Mouse (Mus musculus) small intestine, adult 2 months (tissue): ENCODE data around the gene Sobp. TPM values are rescaled to one million over a fixed set of nuclear protein-coding genes. Genes with fewer than 3 reads are reported as not detected.

Experiments used
- H3K27ac ChIP-seq: fragments of 200-500 bp; 2 replicates; pipeline ENCODE4 v1.5.1; 2012; ENCODE audit warnings: low read depth, low read length, control low read depth, inconsistent platforms; ENCODE audit not compliant: insufficient read depth
- H3K27me3 ChIP-seq: fragments of 200-500 bp; 2 replicates; pipeline ENCODE4 v1.6.1; 2012; ENCODE audit warnings: mild to moderate bottlenecking, moderate library complexity, low read length, inconsistent platforms; ENCODE audit not compliant: control insufficient read depth, insufficient read depth
- H3K36me3 ChIP-seq: fragments of 200-500 bp; 2 replicates; pipeline ENCODE4 v1.6.1; 2012; ENCODE audit warnings: mild to moderate bottlenecking, low read length, control low read depth, inconsistent platforms; ENCODE audit not compliant: control insufficient read depth, insufficient read depth
- H3K4me1 ChIP-seq: fragments of 200-500 bp; 2 replicates; pipeline ENCODE4 v1.6.1; 2012; ENCODE audit warnings: low read length, inconsistent platforms, mixed read lengths; ENCODE audit not compliant: control insufficient read depth, insufficient read depth, insufficient read length
- H3K4me3 ChIP-seq: fragments of 200-500 bp; 2 replicates; pipeline ENCODE4 v1.5.1; 2012; ENCODE audit warnings: low read depth, mild to moderate bottlenecking, control low read depth, inconsistent platforms, low read length, moderate library complexity
- CTCF ChIP-seq: fragments of 200-500 bp; IDR thresholded peaks from 2 replicates; pipeline ENCODE4 v1.5.1; 2012; ENCODE audit warnings: low read depth, mild to moderate bottlenecking, control low read depth, inconsistent platforms, low read length, moderate library complexity, mixed read lengths; ENCODE audit not compliant: insufficient replicate concordance, insufficient read length; ENCODE audit errors: extremely low read depth
- POLR2A ChIP-seq: fragments of 200-500 bp; IDR thresholded peaks from 2 replicates; pipeline ENCODE4 v1.6.1; 2012; ENCODE audit warnings: low read depth, mild to moderate bottlenecking, control low read depth, inconsistent platforms, low read length, moderate library complexity
- WGBS: fragments of 180-500 bp; shearing (Covaris S2); methylation state at CpG from one replicate; pipeline ENCODE4 v1.1.7; 2018; 5-methylcytosine and 5-hydroxymethylcytosine counted together
- polyA plus RNA-seq: library from polyadenylated mRNA; depleted of rRNA; stranded (reverse); fragments of >200 nt; gene quantifications from 2 replicates; pipeline ENCODE4 v1.2.3, GENCODE M21; 2012

Sobp gene
- polyA plus RNA-seq, 1 experiment: 0.79 TPM

GRCm38 (mm10) chr10:43034811-43035210 lies 139.5 kb downstream of the Sobp start:
- Histone ChIP-seq H3K27me3 (no peaks in the 10 kb centered on the region), H3K4me1 (peaks cover 2% of the 10 kb centered on the region; the same call in 1 of the 2 replicates), H3K27ac (no peak overlapping the region), H3K4me3 (no peak overlapping the region), H3K36me3 (no peaks in the 10 kb centered on the region)
- TF ChIP-seq POLR2A: no peak
- no peak for TF ChIP-seq CTCF
- 61% methylated on average over 4 of the region's 4 CpGs for WGBS

DNA sequence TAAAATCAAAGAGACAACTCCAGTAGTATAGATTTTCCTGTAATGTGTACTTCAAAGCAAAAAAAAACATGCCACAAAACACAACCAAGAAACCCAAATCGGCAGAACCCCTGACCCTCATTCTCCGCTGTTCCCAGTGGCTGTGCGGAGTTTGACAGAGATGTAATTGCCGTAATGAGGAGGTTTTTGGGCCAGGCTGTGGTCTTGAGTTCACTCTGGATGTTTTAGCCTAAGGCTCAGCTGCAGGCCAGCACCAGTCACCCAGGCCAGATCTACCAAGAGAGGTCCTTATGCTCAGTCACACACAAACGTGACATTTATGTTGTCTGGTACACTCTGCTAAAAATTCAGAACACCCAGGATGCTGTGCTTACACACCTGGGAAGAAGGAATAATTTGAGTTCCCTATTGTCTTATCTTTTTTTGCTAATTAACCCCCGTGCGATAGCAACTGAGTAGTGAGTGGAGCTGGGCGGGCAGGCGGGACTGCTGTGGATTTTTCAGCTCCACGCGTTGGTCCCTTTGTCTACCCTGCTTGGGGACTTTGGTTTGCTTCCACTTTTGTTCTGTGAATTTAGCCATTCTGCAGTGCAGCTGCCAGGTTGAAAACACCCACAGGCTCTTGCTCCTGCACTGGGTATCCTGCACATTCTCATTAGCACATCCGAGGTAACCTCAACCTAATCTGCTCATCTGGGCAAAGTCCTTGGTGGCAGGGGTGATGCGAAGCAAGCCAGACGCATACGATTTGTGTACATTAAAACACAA lies 140.7 kb downstream of the Sobp start:
- Histone ChIP-seq H3K27ac (no peak overlapping the region), H3K4me3 (no peak overlapping the region), H3K27me3 (no peaks in the 10 kb centered on the region), H3K4me1 (peaks cover 2% of the 10 kb centered on the region; the same call in 1 of the 2 replicates), H3K36me3 (no peaks in the 10 kb centered on the region)
- no peak for TF ChIP-seq CTCF
- TF ChIP-seq POLR2A: no peak
- 56% methylated on average over 15 of the region's 15 CpGs for WGBS

DNA sequence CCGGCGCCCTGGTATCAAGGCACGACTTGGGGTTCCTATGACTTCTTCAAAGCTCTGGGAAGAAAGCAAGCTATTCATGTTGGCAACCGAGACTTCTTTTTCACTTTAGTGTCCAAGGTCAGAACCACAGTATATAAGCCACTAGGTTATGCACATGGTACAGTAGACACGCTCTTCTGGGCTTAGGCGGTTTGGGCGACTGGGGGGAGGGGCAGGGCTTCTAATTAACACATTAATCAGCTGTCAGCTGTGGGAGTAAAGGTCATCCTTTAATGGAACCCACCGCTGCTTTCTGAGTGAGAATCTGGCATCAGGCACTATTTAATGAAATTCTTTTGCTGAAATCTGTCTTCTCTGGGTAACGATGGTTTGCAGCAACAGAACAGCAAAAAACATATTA lies 147.3 kb downstream of the Sobp start:
- H3K4me3 ChIP-seq: no peak overlapping the region
- no peaks in the 10 kb centered on the region for H3K4me1 ChIP-seq
- WGBS: 70% methylated on average over 9 of the region's 9 CpGs
- peaks cover 5% of the 10 kb centered on the region for H3K27me3 ChIP-seq
- H3K36me3 ChIP-seq: no peaks in the 10 kb centered on the region
- TF ChIP-seq POLR2A: no peak
- TF ChIP-seq CTCF: no peak
- H3K27ac ChIP-seq: no peak overlapping the region

- Histone ChIP-seq H3K4me1 (peaks cover 4% of the 10 kb centered on the region; the same call in 1 of the 2 replicates), H3K27ac (no peak overlapping the region), H3K36me3 (no peaks in the 10 kb centered on the region), H3K4me3 (no peak overlapping the region), H3K27me3 (peaks cover 27% of the 10 kb centered on the region)
- 76% methylated on average over 10 of the region's 10 CpGs for WGBS
- TF ChIP-seq POLR2A (no peak), CTCF (no peak)
These were observed 150.7 kb downstream of the Sobp start for GRCm38 (mm10) chr10:43023454-43024194.

GRCm38 (mm10) chr10:43022190-43022761 lies 152.1 kb downstream of the Sobp start:
- TF ChIP-seq POLR2A (no peak), CTCF (no peak)
- no peak overlapping the region for H3K4me3 ChIP-seq

DNA sequence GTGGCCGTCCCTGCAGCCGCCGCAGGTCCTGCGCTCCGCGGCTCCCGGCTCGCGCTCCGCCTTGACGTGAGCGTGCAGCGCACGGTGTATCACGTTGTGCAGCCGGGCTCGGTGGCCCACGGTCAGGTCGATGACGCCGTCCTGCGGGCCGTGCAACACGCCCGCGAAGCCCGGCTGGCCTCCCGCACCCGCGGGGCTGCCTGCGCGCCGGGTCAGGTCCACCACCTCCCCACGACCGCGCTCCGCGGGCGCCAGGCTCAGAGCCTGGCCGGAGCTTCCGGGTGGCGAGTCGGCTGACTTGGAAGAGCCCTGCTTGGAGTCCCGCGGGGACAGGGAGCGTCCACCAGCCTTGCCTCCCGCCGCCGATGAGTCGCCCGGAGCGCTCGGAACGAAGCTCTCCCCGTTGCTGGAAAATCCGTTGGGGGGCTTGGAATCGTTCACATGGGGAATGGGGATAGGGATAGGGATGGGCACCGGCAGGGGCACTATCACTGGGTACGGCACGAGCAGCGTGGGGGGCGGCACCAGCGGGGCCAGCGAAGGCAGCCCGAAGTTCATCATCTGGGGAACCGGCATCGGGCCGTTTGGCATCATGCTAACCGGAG lies 152.7 kb downstream of the Sobp start:
- H3K4me1 ChIP-seq: peaks cover 4% of the 10 kb centered on the region; the same call in 1 of the 2 replicates
- H3K27ac ChIP-seq: no peak overlapping the region
- peak overlapping the region; percentile 62 for H3K4me3 ChIP-seq
- WGBS: 3% methylated on average over 69 of the region's 69 CpGs
- peaks cover 27% of the 10 kb centered on the region for H3K27me3 ChIP-seq
- H3K36me3 ChIP-seq: no peaks in the 10 kb centered on the region
- TF ChIP-seq POLR2A (no peak), CTCF (no peak)

More at GRCm38 (mm10) chr10:43022190-43022761, 152.1 kb downstream of the Sobp start:
- H3K27me3 ChIP-seq: peaks cover 27% of the 10 kb centered on the region
- H3K27ac ChIP-seq: no peak overlapping the region
- peaks cover 4% of the 10 kb centered on the region; the same call in 1 of the 2 replicates for H3K4me1 ChIP-seq
- no peaks in the 10 kb centered on the region for H3K36me3 ChIP-seq
- 18% methylated on average over 28 of the region's 29 CpGs for WGBS

DNA sequence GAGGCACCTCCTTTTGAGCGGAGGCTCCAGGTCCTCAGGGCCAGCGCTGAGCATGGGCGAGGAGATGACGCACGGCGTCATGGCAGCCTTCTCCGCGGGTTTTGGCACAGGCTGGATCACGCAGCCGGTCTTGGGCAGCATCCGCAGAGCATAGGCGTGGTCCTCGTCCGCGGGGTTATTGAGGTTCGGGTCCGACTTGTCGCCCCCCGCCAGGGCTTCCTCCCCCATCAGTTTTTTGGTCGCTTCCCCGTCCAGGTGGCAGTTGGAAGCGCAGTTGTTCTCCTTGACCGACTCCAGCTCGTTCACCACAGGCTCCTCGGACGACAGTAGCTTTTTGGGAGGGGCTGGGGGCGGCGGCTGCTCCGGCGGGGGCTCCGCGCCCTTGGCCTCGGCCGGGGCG lies 153.3 kb downstream of the Sobp start:
- Histone ChIP-seq H3K27ac (no peak overlapping the region), H3K27me3 (peaks cover 27% of the 10 kb centered on the region), H3K4me1 (peaks cover 4% of the 10 kb centered on the region; the same call in 1 of the 2 replicates), H3K4me3 (peak overlapping the region; percentile 62), H3K36me3 (no peaks in the 10 kb centered on the region)
- 6% methylated on average over 35 of the region's 35 CpGs for WGBS
- TF ChIP-seq POLR2A (no peak), CTCF (no peak)
